Mouse (Mus musculus): ENCODE results near the gene Fam209. TPM values are rescaled to one million over a fixed set of nuclear protein-coding genes. Genes with fewer than 3 reads are reported as not detected.

The Fam209 gene
- polyA plus RNA-seq, 1 experiment from 2014 or later: 0.21 TPM

DNA sequence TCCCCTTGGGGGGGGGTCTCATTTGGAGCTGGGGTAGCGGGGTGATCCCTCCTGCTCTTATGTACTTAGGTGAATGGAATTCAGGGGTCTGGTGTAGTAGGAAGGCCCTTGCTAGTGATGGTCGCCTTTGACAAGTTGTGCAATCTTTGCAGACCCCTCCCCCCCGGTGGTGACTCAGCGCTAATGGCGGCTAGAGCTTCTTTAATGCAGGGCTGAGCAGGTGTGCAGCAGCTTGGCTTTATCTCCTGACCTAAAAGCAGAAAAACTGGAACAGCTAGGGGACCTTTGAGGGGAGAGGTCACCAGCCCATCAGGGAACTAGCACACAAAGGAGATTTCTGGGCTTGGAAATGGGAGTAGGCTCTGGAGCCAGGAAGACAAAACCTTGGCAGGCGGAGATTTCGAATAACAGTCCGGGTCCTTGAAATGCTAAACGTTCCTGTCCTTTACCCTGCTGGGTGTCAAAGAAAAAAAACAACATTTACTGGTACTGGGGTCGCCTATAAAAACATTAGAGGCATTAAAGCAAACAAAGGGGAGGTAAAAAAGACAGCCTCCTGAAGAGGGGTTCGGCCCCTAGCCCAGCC is 44.2 kb downstream of the Fam209 start:
- WGBS: 33% methylated on average over 11 of the region's 11 CpGs
- Histone ChIP-seq H3K36me3 (ENCODE audit: control insufficient read depth, insufficient read depth) (no peaks in the 10 kb centered on the region), H3K4me1 (ENCODE audit: control insufficient read depth, insufficient read depth, low read length) (no peaks in the 10 kb centered on the region), H3K27ac (ENCODE audit: low read length) (no peak overlapping the region), H3K9me3 (replicated peaks; ENCODE audit: control insufficient read depth, low read length) (0 out of 2 replicates have a peak, but pooled peaks cover 4% of the 10 kb centered on the region), H3K4me2 (ENCODE audit: low read depth, low read length) (no peak overlapping the region), H3K4me3 (ENCODE audit: low read length) (no peak overlapping the region), H3K9ac (ENCODE audit: low read length) (no peak overlapping the region), H3K27me3 (ENCODE audit: control insufficient read depth, insufficient read depth, low read length) (peaks cover 8% of the 10 kb centered on the region; the same call in 1 of the 2 replicates)
- no peak for ATAC-seq (replicated peaks; ENCODE audit: extremely low read depth, insufficient read depth, low FRiP score)

DNA sequence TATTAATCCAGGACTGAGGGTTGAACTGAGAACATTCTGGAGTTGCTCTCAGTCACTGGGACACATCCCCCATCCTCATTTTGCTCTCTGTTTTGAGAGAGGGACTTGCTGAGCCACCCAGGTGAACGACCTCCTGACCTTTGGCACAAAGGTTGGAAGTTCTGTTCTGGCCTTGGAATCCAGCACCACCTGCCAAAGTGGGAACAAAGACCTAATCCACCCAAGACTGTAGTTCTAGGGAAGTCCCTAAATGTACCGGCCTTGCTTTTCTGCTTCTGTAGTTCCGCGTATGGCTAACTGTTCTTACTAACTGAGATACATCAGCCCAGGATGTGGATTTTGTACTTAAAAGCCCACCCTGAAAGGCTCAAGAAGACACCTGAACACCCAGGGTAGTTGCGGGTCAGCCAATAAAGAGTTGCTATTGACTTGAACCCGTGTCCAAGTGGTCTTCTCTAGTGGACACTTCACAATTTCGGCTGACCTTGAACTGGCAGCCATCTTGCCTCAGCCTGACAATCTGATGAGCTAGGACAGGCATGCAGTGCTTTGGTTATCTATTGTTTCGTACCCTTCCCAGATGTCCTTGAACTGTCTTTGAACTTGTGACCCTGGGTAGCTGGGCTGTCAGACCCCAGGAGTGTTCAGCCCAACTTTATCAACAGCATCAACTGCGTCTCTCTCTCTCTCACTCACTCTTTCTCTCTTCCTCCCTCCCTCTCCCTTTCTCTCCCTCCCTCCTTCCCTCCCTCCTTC is 48.5 kb downstream of the Fam209 start:
- Histone ChIP-seq H3K36me3 (ENCODE audit: control insufficient read depth, insufficient read depth) (no peaks in the 10 kb centered on the region), H3K9me3 (replicated peaks; ENCODE audit: control insufficient read depth, low read length) (0 out of 2 replicates have a peak, but pooled peaks cover 4% of the 10 kb centered on the region), H3K9ac (ENCODE audit: low read length) (no peak overlapping the region), H3K27me3 (ENCODE audit: control insufficient read depth, insufficient read depth, low read length) (peaks cover 6% of the 10 kb centered on the region; the same call in 1 of the 2 replicates), H3K27ac (ENCODE audit: low read length) (no peak overlapping the region), H3K4me3 (ENCODE audit: low read length) (no peak overlapping the region), H3K4me2 (ENCODE audit: low read depth, low read length) (no peak overlapping the region), H3K4me1 (ENCODE audit: control insufficient read depth, insufficient read depth, low read length) (no peaks in the 10 kb centered on the region)
- WGBS: 77% methylated on average over 9 of the region's 9 CpGs
- no peak for ATAC-seq (replicated peaks; ENCODE audit: extremely low read depth, insufficient read depth, low FRiP score)

DNA sequence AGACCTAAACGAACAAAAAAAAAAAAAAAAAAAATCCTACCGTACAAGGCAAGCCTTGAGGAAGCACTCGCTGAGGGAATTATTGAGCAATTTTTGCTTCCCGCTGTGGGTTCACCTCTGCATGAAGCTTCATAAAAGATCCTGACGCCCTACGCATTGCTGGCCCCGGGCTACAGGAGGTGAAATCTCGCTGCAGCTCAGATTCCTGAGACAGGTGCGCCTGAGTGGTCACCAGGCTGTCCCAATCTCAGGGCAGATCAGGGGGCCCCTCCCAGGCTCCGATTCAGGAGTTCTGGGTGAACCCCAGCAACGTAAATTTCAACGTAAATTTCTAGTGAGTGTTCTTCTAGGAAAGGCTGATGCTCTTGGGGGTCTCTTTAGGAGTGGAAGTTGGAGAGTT is 50.2 kb downstream of the Fam209 start:
- Histone ChIP-seq H3K4me3 (ENCODE audit: low read length) (no peak overlapping the region), H3K27ac (ENCODE audit: low read length) (no peak overlapping the region), H3K4me1 (ENCODE audit: control insufficient read depth, insufficient read depth, low read length) (no peaks in the 10 kb centered on the region), H3K9me3 (replicated peaks; ENCODE audit: control insufficient read depth, low read length) (0 out of 2 replicates have a peak, but pooled peaks cover 1% of the 10 kb centered on the region), H3K27me3 (ENCODE audit: control insufficient read depth, insufficient read depth, low read length) (peaks cover 2% of the 10 kb centered on the region; the same call in 1 of the 2 replicates), H3K36me3 (ENCODE audit: control insufficient read depth, insufficient read depth) (no peaks in the 10 kb centered on the region), H3K9ac (ENCODE audit: low read length) (no peak overlapping the region), H3K4me2 (ENCODE audit: low read depth, low read length) (no peak overlapping the region)
- WGBS: 89% methylated on average over 12 of the region's 12 CpGs
- ATAC-seq (replicated peaks; ENCODE audit: extremely low read depth, insufficient read depth, low FRiP score): no peak

Other genes with a start within 250 kb of the Fam209 start
- gene Mc3r, start 224.0 kb upstream of the Fam209 start, polyA plus RNA-seq (2015; fragmentation: Nextera tagmentation; extraction: Ambion mirVana): not detected in 2 replicates
- gene Fam210b, start 127.0 kb upstream of the Fam209 start, polyA plus RNA-seq (2015; fragmentation: Nextera tagmentation; extraction: Ambion mirVana): 13.3 and 15.0 TPM in 2 replicates
- 88.1 and 92.4 TPM in 2 replicates for gene Aurka, start 102.0 kb upstream of the Fam209 start, polyA plus RNA-seq (2015; fragmentation: Nextera tagmentation; extraction: Ambion mirVana)
- 24.5 and 32.2 TPM in 2 replicates for gene Cstf1, start 101.8 kb upstream of the Fam209 start, polyA plus RNA-seq (2015; fragmentation: Nextera tagmentation; extraction: Ambion mirVana)
- gene Cass4, start 78.7 kb upstream of the Fam209 start, polyA plus RNA-seq (2015; fragmentation: Nextera tagmentation; extraction: Ambion mirVana): 1.0 TPM in 2 replicates
- gene Rtf2, start 32.0 kb upstream of the Fam209 start, polyA plus RNA-seq (2015; fragmentation: Nextera tagmentation; extraction: Ambion mirVana): 53.2 and 60.5 TPM in 2 replicates
- gene Gcnt7, start 13.9 kb upstream of the Fam209 start, polyA plus RNA-seq (2015; fragmentation: Nextera tagmentation; extraction: Ambion mirVana): 1.3 and 1.4 TPM in 2 replicates
- 0.15 and 0.22 TPM in 2 replicates for gene Tfap2c, start 77.1 kb downstream of the Fam209 start, polyA plus RNA-seq (2015; fragmentation: Nextera tagmentation; extraction: Ambion mirVana)

All from heart, embryonic 16.5 days (tissue).